ENCODE assay signal across 26 mouse cellular contexts in the genomic region with DNA sequence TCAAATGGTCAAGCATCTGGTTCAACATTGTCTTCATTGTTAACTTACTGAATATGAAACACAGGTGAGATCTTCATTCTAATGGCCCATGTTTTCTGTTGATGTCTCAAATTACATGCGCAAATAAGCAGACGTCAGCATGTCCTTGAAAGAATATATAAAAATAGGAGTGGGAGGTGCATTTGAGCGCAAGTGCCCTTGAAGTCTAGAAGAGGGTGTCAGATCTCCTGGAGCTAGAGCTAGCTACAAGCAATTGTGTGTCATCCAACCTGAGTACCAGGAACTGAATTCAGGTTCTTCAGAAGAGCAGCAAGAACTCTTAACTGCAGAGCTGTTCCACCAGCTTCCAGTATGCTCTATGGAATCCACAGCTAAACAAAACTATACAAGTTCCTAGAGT.
"Had no signal": no experiment of that assay in that cellular context is flagged by ENCODE, and none has a peak within 500 bp of the region (broad histone marks: within the 10 kb centered on the region; RNA-seq: fewer than 3 reads in every experiment).

No protein-coding gene starts in this region.

- H3K27ac ChIP-seq: left cerebral cortex, adult 2 months; limb, embryonic 10.5 days; limb, embryonic 12.5 days; limb, embryonic 13.5 days; limb, embryonic 15.5 days; liver, embryonic 12.5 days; liver, embryonic 13.5 days; liver, embryonic 14.5 days; liver, embryonic 15.5 days; lung, embryonic 15.5 days; macrophage; midbrain, embryonic 10.5 days; midbrain, embryonic 13.5 days had no signal

- DNase-seq: left cerebral cortex, postnatal 4 days; liver; liver, embryonic 13.5 days; liver, postnatal 0 days; lung, adult 18-20 months; lung, adult 2 months; lung, embryonic 14.5 days; lung, postnatal 10 days; lung, postnatal 14 days; lung, postnatal 4 days had no signal

- H3K4me1 ChIP-seq: limb, embryonic 15.5 days; liver, embryonic 12.5 days; liver, embryonic 13.5 days; liver, embryonic 15.5 days; lung, embryonic 15.5 days; megakaryocyte, embryonic 14.5 days had no signal

- H3K4me3 ChIP-seq: left cerebral cortex, adult 2 months; limb, embryonic 10.5 days; limb, embryonic 12.5 days; limb, embryonic 13.5 days; limb, embryonic 15.5 days; liver, embryonic 12.5 days; liver, embryonic 13.5 days; liver, embryonic 15.5 days; lung, embryonic 15.5 days; megakaryocyte, embryonic 14.5 days; midbrain, embryonic 10.5 days; midbrain, embryonic 12.5 days; midbrain, embryonic 13.5 days; midbrain, embryonic 15.5 days; myocyte had no signal
